Mouse (Mus musculus): ENCODE results near the gene Mettl4. TPM values are rescaled to one million over a fixed set of nuclear protein-coding genes. Genes with fewer than 3 reads are reported as not detected.
"Not testable (repeated sequence)": the region's sequence is repeated elsewhere in the genome, so short reads cannot be mapped to it uniquely, and the experiment has no call there.

Gene Mettl4
- polyA plus RNA-seq, 1 experiment from 2014 or later = 38.1 TPM

- 69% methylated on average over 4 of the region's 4 CpGs for WGBS
- no peak overlapping the region for H3K9ac ChIP-seq (ENCODE audit: low read length)
- ATAC-seq (ENCODE audit: low FRiP score) (peak; percentile 58; the same call in 1 of the 2 replicates), DNase-seq (ENCODE audit: low spot score, missing footprints) (peak; percentile 87)
- H3K4me1 ChIP-seq (ENCODE audit: control insufficient read depth, insufficient read depth, low read length) = no peaks in the 10 kb centered on the region
- no peak overlapping the region for H3K27ac ChIP-seq (ENCODE audit: low read depth, low read length)
- H3K36me3 ChIP-seq (ENCODE audit: control insufficient read depth, insufficient read depth, low read length) = no peaks in the 10 kb centered on the region
- H3K27me3 ChIP-seq (ENCODE audit: control insufficient read depth, insufficient read depth, low read length) = no peaks in the 10 kb centered on the region
- H3K4me2 ChIP-seq = no peak overlapping the region
- H3K4me3 ChIP-seq (ENCODE audit: low read depth, low read length) = no peak overlapping the region
- no peaks in the 10 kb centered on the region for H3K9me3 ChIP-seq (ENCODE audit: control insufficient read depth, low read length)
Measured at GRCm38 (mm10) chr17:94735437-94735836, 14.4 kb downstream of the Mettl4 start.

GRCm38 (mm10) chr17:94730416-94730815 lies 19.4 kb downstream of the Mettl4 start:
- H3K27ac ChIP-seq (ENCODE audit: low read depth, low read length); H3K36me3 ChIP-seq (ENCODE audit: control insufficient read depth, insufficient read depth, low read length); H3K4me3 ChIP-seq (ENCODE audit: low read depth, low read length); H3K27me3 ChIP-seq (ENCODE audit: control insufficient read depth, insufficient read depth, low read length); H3K9me3 ChIP-seq (ENCODE audit: control insufficient read depth, low read length); H3K4me1 ChIP-seq (ENCODE audit: control insufficient read depth, insufficient read depth, low read length); H3K9ac ChIP-seq (ENCODE audit: low read length); H3K4me2 ChIP-seq: not testable (repeated sequence)
- DNase-seq (ENCODE audit: low spot score, missing footprints) = peak; percentile 91
- 29% methylated on average over 2 of the region's 2 CpGs for WGBS
- peak; percentile 30; the same call in 1 of the 2 replicates for ATAC-seq (ENCODE audit: low FRiP score)

GRCm38 (mm10) chr17:94726750-94727149 lies 23.1 kb downstream of the Mettl4 start:
- Histone ChIP-seq H3K9me3 (ENCODE audit: control insufficient read depth, low read length) (no peaks in the 10 kb centered on the region), H3K9ac (ENCODE audit: low read length) (no peak overlapping the region), H3K4me2 (no peak overlapping the region), H3K36me3 (ENCODE audit: control insufficient read depth, insufficient read depth, low read length) (no peaks in the 10 kb centered on the region), H3K27ac (ENCODE audit: low read depth, low read length) (no peak overlapping the region), H3K4me3 (ENCODE audit: low read depth, low read length) (no peak overlapping the region), H3K4me1 (ENCODE audit: control insufficient read depth, insufficient read depth, low read length) (no peaks in the 10 kb centered on the region), H3K27me3 (ENCODE audit: control insufficient read depth, insufficient read depth, low read length) (no peaks in the 10 kb centered on the region)
- no peak for ATAC-seq (ENCODE audit: low FRiP score)
- 92% methylated on average over 4 of the region's 4 CpGs for WGBS
- DNase-seq (ENCODE audit: low spot score, missing footprints) = no peak

DNA sequence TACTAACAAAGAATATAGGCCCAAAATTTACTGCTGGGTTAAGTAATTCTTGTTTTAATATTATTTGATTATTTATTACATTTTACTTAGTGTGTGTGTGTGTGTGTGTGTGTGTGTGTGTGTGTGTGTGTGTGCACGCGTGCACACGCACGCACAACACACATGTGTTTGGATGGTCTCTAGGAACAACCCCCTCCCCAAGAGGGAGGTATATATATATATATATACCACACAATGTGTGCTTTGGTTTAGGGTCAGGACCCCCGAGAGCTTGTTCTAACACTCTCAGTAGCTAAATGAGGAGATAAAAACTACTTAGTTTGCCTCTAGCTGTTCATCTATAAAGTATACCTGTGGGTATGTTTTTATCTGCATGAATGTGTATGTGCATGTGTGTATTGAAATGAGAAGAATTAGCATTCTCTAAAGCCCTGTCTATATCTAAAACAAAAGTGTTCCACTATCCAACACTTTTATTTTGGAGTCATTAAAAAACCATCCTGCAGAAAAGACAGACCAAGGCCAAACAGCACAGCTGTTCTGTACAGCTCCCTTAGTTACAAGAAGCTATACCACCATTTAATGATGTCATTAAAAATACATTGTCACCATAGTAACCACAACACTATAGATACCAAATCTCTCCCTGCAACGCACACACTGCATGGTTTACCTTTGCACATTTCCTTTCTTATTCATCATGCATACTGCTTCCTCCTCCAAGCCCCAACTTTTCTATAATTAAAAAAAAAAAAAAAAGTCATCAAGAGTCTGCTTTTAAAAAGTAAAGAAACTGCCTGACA lies 76.1 kb downstream of the Mettl4 start:
- DNase-seq (ENCODE audit: low spot score, missing footprints) (no peak), ATAC-seq (ENCODE audit: low FRiP score) (0 out of 2 replicates have a peak, but pooled peaks have one; percentile 22)
- no peak overlapping the region for H3K9ac ChIP-seq (ENCODE audit: low read length)
- no peaks in the 10 kb centered on the region for H3K27me3 ChIP-seq (ENCODE audit: control insufficient read depth, insufficient read depth, low read length)
- no peak overlapping the region for H3K27ac ChIP-seq (ENCODE audit: low read depth, low read length)
- no peak overlapping the region for H3K4me2 ChIP-seq
- no peak overlapping the region for H3K4me3 ChIP-seq (ENCODE audit: low read depth, low read length)
- WGBS = 89% methylated on average over 6 of the region's 6 CpGs
- no peaks in the 10 kb centered on the region for H3K9me3 ChIP-seq (ENCODE audit: control insufficient read depth, low read length)
- H3K4me1 ChIP-seq (ENCODE audit: control insufficient read depth, insufficient read depth, low read length) = no peaks in the 10 kb centered on the region
- no peaks in the 10 kb centered on the region for H3K36me3 ChIP-seq (ENCODE audit: control insufficient read depth, insufficient read depth, low read length)

Data from midbrain, embryonic 11.5 days (tissue).